Mouse (Mus musculus) layer of hippocampus, adult 11-12 months (tissue): ENCODE measurements at regions not wholly inside any gene's neighbourhood (a gene's known extent, or its start where the extent isn't known, plus 50 kb on each side); places are given as distances from the start of the nearest gene placed in this dataset.

Experiments
- DNase-seq: peaks from one replicate; pipeline ENCODE4 v3.0.0; 2022; ENCODE audit warnings: low spot score

DNA sequence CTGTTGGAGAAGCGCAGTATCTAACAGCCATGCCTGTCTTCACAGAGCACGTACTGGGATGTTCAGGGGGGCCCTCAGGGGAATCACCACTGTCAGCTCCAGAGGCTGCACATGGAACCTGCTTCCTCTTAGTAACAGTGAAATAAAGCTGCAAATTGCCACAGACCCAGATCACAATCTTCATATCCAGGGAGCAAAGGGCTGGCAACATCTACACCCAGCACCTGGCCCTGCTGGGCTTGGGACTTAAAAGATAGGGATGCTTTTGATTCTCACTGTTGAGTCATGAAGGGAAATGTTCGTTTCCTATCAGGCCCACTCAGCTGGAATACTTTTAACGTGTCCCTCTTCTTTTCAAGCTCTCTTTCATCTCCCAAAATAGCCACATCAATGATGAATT, 322.4 kb upstream of the Trib2 start:
- no peak for DNase-seq

DNA sequence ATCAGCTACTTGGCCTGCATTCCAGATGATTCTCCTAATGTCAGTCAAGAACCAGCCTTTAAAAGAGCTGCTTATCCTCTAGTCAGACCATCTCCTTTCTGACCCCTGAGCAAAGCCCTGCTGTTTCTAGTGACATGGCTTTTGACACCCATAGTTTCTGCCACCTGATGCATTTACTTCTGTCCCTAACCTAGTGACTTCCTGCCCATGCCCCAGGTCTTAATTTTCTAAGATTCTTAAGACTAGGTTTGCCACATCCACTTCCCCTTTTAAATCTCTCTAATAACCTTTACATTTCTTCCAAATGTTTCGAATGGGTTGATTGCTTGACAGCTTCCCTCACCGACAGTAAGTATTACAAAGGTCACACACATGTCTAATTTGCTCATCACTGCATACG, 321.1 kb upstream of the Trib2 start:
- no peak for DNase-seq

DNA sequence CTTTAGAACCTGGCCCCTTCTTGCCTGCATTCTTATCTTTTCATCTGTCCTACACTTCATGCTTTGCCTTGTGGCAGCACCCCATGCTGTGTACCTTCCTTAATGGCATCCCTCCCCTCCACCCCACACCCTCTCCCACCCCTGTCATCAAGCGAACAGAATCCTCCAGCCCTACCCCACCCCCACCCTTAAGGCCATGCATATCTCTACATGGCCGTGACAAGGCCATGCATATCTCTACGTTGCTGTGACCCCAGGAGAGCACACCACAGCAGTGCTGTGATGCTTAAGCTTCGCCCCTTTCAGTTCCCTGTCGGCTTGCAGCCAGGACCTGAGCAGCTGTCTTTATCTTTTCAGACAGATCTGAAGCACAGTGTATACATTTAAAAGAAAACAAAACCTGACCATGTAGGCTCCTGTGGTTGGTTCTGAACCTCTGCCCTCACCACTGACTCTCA, 319.5 kb upstream of the Trib2 start:
- DNase-seq = no peak

DNA sequence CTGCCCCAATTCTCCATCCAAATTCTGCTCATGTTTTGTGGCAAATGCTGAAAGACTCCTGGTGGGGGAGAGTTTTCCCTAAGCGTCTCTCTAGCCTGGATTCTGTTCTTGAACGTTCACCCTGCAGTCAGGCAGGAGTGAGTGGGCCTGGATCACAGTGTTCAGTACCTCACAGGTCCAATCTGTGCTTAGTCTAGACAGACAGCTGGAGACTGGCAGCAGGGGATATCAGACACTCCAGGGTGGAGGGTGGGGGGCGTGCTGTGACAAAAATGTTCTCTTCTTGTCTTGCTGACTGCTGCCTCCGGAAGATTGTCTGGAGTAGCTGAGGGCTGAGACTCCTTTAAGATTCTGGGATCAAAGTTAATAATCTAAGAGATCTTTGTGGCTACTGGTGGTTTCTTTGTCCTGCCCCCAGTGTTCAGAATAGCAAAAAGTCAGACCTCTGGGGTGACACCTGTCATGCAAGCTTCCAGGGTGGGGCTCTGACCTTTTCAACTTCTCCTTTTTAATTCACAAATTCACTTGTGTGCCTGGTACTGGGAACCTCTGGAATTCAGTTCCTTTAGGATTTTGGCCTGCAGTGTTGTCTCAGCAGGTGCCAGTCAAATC, 319.0 kb upstream of the Trib2 start:
- DNase-seq = peak; percentile 61

DNA sequence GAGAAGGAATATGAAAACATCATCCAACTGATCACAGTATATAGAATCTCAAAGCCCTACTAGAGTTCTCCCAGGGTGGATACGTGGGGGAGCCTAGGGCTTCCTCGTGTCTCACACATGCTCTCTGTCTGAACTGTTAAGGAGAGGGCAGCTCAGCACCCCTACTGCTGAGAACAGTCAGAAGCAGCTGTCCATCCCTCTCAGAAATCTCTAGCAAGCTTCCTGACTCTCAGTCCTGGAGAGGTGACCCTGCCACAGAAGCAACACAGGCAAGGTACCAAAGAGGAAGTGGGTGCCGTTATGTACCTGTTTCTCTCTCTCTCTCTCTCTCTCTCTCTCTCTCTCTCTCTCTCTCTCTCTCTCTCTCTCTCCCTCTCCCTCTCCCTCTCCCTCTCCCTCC, 317.7 kb upstream of the Trib2 start:
- no peak for DNase-seq

DNA sequence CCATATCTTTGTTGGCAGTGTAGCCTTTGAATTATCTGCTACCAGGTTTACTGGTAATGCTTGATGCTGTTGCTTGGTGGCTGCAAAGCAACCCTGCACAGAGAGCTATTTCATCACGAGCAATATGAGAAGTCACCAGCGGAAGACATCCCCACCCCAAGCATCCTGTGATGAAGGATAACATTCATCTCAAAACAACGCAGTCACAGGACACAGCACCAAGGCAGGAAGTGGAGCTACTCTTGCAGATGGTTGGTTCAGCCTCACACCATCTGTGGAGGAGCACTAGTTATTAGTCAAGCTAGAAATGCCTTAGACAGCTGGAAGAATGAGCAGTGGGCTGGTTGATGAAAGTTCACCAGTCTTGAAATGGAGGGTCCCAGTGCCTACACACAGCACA, 316.5 kb upstream of the Trib2 start:
- no peak for DNase-seq

DNA sequence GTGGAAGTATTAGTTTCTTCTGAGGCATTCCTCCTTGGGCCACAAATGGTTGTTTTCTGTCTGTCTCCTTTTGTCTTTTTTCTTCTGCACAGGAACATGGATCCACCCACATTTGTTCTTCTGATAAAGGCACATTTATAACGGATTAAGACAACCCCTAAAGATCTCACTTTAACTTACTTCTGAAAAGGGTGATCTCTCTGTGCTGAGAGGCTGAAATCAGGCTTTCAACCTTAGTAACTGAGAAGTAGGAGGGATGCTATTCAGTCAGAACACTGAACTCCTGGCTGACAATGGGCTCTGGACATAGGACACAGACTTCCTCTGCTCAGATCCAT, 315.0 kb upstream of the Trib2 start:
- no peak for DNase-seq

DNA sequence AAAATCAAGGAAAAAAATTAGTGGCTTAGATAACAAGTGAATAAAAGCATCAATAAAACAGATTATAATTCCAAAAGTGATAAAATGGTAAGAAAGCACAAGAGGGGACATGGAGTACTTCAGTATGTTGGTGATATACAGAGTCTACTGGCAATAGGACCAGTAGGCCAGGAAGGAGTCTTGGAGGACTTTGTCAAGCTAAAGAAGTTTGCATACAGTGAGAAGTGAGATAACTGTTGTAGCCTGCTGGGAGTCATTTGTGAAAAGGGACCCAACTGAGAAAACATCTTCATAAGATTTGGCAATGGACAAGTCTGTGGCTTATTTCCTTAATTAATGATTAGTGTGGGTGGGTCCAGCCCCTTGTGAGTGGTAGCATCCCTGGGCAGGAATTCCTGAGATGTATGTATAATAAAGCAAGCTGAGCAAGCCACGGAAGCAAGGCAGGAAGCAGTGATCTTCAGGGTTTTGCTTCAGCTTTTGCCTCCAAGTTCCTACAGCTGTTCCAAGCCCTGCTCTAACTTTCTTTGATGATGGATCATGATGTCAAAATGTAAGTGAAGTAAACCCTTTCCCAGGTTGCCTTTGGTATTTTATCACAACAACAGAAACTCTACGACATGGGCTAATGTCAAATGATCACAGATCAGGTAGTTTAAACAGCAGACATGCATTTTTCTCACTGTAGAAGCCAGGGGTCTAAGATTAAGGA, 314.5 kb upstream of the Trib2 start:
- no peak for DNase-seq

DNA sequence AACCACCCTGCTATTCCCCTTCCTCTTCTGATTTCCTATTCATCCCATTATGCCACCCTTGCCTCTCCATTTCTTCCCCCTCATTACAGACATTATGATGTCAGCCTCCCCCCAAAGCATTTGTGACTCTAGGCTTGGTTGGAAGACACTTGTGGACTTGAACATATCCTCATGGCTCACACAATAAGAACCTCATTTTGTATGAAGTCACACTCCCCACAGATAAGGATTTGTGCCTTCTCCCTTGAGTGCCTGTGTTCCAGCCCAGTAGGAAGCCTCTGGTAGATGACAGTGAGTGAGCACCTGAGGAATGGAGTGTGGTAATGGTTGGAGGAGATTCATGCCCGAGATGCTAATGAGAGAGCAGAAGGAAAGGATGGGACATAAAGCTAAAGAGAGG, 313.9 kb upstream of the Trib2 start:
- no peak for DNase-seq

DNA sequence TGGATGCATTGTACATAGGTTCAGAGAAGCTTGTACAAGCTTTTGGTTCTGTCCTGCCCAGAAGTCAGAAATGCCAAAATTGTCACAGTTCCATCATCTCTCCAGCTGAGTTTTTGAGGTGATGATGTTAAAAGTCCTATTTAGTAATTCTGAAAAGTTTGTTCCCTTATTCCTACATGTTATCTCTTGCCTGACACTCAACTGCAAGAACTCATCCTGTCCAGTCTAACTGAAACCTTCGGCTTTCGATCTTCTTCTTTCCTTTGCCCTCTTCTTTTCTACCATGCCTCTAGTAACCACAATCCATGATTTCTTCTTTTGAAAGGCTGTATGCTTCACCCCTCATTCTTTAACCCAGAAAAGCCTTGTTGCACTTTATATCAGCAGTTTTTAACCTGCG, 313.2 kb upstream of the Trib2 start:
- no peak for DNase-seq

DNA sequence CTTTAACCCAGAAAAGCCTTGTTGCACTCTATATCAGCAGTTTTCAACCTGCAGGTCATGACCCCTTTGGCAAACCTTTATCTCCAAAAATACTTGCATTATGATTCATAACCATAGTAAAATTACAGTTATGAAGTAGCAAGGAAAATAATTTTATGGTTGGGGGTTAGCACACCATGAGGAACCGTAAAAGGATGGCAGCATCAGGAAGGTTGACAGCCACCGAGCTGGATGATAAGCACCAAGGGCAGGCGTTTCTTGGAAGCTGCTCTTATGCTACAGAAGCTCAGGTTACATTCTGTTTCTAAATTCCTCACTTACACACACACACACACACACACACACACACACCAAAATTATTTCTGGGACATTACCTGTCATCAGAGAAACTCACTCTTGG, 312.5 kb upstream of the Trib2 start:
- DNase-seq = no peak

DNA sequence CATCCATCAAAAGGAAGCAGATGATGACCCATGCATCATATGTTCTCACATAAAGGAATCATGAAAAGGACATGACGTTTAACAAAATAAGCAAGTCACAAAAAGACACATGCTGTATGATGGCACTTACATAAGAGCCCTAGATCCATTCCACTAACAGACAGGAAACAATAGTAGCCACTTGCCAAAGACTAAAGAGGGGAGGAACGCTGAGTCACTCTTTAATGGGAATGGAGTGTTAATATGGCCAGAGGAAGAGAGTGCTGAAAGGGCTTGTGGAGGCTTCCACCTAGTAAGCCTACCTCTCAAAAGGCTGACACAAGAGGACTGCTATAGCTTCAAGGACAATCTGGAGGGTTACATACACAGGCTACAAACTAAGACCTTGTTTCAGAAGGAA, 308.2 kb upstream of the Trib2 start:
- no peak for DNase-seq

DNA sequence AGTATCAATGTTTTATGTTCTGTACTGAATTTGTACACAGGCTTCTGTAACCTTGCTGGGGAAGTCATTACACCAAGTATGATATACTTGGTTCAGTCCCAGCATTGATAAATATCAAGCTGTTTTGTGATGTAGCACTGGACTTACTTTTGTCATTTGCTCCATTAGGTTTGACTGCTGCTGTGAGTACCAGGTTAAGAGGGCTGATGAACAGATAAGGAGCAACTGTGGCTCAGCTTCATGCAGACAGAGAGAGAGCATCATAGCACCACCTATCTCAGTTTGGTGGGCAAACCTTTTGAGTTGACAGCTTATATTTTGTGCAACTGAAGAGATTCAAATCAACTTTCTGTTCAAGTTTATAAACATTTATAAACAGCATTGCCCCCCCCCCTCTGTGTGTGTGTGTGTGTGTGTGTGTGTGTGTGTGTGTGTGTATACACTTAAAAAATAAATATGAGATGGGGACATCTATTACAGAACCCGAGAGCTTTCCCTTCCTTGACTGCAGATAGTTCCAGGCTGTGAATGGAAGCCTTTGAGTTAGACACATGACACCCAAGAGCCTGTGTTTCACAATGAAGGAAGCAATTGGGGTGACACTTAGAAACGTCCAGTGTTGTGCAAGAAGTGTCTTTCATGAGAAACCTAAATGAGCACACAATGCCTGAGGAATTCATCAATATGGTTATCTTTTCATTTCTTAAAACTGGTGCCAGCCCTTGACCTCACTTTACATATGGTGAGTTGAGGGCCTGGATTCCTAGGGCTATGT, 305.8 kb upstream of the Trib2 start:
- DNase-seq = no peak

DNA sequence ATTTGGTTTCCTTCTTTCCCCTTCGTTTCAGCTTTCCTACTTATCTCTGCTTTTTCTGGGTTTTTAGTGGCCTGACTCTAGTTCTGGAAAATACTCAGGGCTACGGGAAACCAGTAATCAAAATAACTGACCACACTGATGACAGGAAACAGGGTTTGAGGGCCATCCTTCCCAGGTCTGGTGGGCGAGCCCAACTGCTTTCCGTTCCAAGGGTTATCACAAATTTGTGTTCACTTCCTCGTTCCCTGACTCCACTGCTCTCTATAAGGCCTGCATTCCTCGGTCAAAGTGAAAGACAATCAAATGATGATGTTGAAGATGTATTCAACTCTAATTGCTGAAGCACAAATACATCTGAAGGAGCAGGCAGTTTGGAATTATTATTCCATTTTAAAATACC, 305.1 kb upstream of the Trib2 start:
- DNase-seq = no peak

DNA sequence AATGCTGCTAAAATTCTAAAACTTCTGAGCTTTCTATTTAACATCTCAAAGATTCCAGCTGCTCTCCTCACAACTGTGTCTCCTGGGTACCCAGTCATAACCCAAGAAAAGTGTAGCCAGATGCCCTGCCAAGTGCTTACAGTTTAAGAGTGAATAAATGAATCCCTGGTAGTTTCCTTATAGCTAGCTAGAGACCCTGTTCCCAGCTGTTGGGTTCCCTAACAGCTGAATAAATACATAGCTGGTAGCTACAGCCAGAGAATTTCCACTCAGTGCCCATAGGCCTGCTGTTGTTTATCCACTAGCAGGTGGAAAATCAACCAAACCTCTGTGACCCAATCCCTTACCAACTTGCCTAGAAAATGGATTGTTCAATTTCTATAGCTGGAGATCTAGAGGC, 302.0 kb upstream of the Trib2 start:
- DNase-seq = no peak

DNA sequence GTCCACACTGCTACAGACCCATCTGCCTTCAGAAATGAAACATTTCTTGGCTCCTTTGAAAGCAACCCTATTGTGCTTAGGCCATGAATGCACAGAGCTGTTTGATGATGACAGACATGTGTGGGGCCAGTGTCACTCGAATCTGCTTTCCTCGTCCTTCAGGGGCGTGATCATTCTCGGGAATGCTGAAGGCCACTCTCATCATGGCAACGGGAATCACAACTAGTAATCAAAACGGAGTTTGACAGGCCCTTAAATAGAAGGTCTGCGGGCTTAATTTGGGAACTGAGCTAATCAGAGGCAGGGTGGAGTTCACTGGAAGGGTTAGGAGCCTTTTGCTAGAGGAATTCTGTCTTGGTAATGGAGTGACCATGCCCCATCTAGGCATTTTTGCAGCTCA, 290.2 kb upstream of the Trib2 start:
- no peak for DNase-seq

DNA sequence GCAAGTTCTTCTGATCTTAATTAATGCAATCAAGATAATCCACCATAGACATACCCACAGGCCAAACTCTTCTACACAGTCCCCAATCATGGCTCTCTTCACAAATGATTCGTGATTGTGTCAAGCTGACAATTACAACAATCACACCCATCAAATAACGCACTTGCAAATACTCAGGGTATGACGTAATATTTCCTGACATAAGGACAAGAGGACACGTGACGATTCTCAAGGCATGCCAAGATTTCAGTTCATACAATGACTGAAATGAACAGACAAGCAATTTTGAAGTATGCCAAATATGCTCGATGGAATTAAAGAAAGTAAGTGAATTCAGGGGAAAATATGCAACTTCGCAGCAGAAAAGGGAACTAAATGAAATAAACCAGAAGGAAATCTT, 282.1 kb upstream of the Trib2 start:
- DNase-seq = no peak

DNA sequence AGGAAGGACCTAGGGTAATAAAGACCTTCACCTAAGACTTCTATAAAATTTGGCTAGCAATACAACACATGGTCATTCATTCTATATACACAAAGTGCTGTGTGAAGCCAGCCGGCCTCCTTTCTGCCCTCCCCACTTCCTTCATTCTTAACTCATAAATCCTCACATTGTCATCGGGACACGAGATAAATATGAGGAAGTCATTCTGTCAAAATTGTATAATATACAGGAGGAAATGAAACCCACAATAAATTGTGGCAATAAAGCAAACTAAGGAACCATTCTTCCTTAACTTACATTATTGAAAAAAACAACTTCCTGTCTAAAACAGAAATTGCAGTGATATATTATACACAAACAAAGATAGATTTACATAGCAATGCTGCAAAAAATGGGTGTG, 275.9 kb upstream of the Trib2 start:
- no peak for DNase-seq

DNA sequence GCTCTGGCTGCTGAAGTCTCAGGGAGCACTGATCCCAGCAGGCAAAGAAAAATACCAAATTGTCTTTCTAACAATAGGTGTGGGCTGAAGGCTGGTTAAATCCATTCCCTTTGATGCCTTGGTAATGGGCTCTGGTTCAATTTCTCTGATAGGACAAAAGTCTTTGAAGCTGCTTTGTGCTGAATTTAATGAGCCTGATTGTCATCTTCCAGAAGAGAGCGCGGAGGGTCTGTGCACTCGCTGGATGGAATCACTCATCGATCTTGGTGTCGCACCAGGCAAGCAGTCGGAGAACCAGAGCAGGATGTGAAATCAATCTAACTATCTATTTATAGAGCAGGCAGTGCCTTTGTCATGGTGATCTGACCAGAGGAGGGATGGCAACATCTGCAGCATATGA, 274.6 kb upstream of the Trib2 start:
- DNase-seq = no peak

DNA sequence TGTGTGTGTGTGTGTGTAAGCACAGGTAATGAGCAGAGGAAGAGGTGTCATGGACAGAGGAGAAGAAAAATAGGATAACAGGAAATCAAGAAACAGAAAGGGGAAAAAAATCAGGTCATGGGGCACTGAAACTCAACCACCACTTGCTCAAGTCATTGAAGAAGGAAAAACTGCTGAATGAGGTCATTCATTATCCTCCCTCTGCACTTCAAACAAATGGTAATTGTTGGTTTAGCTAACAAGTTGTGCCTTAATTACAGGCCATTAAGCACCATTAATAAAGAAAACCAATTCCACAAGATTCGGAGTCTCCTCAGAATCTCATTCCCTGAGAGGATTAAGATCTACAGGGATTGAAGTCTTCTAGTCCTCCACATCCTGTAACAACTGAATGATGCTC, 266.5 kb upstream of the Trib2 start:
- DNase-seq = no peak

DNA sequence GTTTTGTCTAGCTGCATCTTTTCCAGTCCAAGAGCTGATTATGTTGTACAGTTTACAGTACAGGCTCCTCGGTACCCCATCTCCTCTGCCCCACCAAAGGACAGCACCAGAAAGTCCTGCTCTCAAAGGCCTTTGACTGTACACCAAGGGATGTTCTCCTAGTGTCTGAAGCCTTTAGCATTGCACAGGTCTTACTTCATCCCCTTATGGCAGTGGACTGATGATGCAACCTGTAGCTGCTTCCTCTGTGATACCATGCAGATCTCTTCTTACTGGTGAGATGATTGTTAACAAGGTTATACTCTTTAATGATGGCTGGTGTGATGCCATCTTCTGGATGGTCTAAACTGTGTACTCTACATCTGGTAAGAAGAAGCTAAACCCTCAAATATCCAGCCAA, 260.5 kb upstream of the Trib2 start:
- no peak for DNase-seq

DNA sequence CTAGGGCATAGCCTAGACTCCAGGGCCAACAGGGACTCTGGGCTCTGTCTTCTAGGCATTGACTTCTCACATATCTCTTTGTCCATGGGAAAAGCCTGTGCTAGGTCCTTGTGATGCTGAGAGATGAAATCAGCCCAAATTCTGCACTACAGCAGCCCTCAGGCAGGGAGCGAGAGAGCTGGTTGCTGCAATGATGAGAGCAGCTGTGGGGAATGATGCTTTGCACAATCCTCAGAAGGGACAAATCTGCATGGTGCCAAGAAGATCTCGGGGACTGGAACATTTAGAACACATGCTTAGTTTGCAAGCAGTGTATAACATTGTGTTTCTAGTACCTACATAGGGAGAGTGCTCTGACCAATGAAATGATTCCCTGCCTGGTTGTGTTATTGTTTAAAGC, 259.2 kb upstream of the Trib2 start:
- no peak for DNase-seq

DNA sequence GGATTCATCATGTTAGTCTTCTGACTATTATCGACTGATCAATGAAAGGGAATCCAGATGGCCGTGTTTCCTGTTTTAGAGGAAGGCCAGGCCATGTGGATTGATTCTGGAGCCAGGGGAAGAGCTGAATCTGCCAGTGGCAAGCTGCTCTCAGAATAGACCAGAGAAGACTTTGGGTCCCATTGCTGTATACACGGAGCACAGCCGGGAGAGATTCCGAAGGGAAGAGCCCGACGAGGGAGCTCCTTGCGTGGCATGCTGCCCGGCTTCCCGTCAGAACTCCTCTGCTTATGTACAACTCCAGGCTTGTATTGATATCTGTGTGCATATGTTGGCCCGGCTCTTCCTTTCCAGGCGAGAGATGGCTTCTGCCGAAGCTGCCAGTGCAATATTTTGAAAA, 252.2 kb upstream of the Trib2 start:
- DNase-seq = peak; percentile 12

DNA sequence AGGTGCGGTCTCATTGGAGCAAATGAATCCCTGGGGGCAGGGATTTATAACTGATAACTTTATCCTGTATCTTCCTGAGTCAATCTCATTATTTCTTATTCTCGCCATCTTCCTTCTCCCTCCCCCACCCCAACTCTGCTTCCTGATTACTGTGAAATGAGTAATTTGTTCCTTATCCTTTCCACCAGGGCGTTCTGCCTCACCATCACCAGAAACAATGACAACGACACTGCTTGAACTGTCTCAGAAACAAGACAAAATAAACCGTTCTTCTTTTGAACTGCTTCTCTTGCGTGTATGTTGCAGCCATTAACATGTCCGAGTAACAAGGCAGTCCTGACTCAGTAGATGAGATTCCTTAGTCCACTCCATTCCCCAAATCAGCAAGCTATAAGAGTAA, 246.0 kb upstream of the Trib2 start:
- no peak for DNase-seq
